9 mouse cellular contexts compared by ENCODE assay signal in the genomic region with DNA sequence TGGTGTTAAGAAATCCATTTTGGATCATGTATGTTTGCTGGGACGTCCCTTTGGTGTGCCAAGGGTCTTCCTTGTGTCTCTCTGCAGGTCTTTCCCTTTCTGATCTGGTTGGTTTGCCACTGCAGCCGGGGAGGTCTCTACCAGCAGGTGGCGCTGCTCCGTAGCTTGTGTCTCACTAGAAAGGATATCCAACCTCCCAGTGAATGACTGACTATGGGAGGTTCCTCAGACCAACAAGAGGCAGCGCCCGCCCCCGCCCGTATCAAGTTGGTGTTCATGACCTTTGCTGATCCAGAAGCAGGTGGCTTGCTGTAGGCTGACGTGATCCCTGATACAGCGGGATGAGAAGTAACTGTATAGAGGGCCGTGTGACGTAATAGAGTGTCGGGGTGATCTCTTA. TPM values are rescaled to one million over a fixed set of nuclear protein-coding genes. Genes with fewer than 3 reads are reported as not detected.
DNase-seq lines count a peak whose midpoint lies in the region; ATAC-seq lines count a peak whose summit lies in the region.
"Had no signal": no experiment of that assay in that cellular context is flagged by ENCODE, and none has a peak within 500 bp of the region (broad histone marks: within the 10 kb centered on the region; RNA-seq: fewer than 3 reads in every experiment).

No protein-coding gene starts in this region.

- no peak overlapping the region for H3K4me3 ChIP-seq in forebrain, embryonic 13.5 days
- no peak overlapping the region for H3K4me3 ChIP-seq in hindbrain, embryonic 11.5 days (ENCODE audit: low read depth, low read length)
- H3K4me3 ChIP-seq: limb, embryonic 12.5 days had no signal

- ATAC-seq in forebrain, embryonic 13.5 days = peak; percentile 53; the same call in 1 of the 2 replicates
- no peak for ATAC-seq in hindbrain, embryonic 11.5 days (ENCODE audit: low FRiP score)

- 0 out of 2 replicates have a peak, but pooled peaks cover 4% of the 10 kb centered on the region for H3K9me3 ChIP-seq in forebrain, embryonic 13.5 days (replicated peaks)
- no peaks in the 10 kb centered on the region for H3K9me3 ChIP-seq in hindbrain, embryonic 11.5 days (ENCODE audit: control insufficient read depth, low read length)

- no peaks in the 10 kb centered on the region for H3K4me1 ChIP-seq in forebrain, embryonic 13.5 days
- no peaks in the 10 kb centered on the region for H3K4me1 ChIP-seq in hindbrain, embryonic 11.5 days (replicated peaks; ENCODE audit: control insufficient read depth, insufficient read depth, low read length)
- H3K4me1 ChIP-seq: limb, embryonic 12.5 days had no signal

- no peak overlapping the region for H3K9ac ChIP-seq in forebrain, embryonic 13.5 days
- no peak overlapping the region for H3K9ac ChIP-seq in hindbrain, embryonic 11.5 days (ENCODE audit: low read depth, low read length)
- H3K9ac ChIP-seq: limb, embryonic 12.5 days had no signal

- no peak overlapping the region for H3K27ac ChIP-seq in forebrain, embryonic 13.5 days
- H3K27ac ChIP-seq in hindbrain, embryonic 11.5 days (ENCODE audit: low read depth, low read length) = no peak overlapping the region
- H3K27ac ChIP-seq: limb, embryonic 12.5 days had no signal

- no peaks in the 10 kb centered on the region for H3K36me3 ChIP-seq in forebrain, embryonic 13.5 days (ENCODE audit: poor library complexity, severe bottlenecking)
- H3K36me3 ChIP-seq in hindbrain, embryonic 11.5 days (ENCODE audit: control insufficient read depth, insufficient read depth, low read length) = no peaks in the 10 kb centered on the region
- H3K36me3 ChIP-seq: limb, embryonic 12.5 days had no signal

- peak overlapping the region; percentile 30; the same call in 1 of the 2 replicates for H3K4me2 ChIP-seq in forebrain, embryonic 13.5 days
- H3K4me2 ChIP-seq in hindbrain, embryonic 11.5 days (replicated peaks; ENCODE audit: low read depth, low read length) = no peak overlapping the region
- H3K4me2 ChIP-seq: limb, embryonic 12.5 days had no signal

- H3K27me3 ChIP-seq in forebrain, embryonic 13.5 days = no peaks in the 10 kb centered on the region
- H3K27me3 ChIP-seq in hindbrain, embryonic 11.5 days (ENCODE audit: control insufficient read depth, insufficient read depth, low read length) = no peaks in the 10 kb centered on the region
- H3K27me3 ChIP-seq: limb, embryonic 12.5 days had no signal

- peak; percentile 58 for DNase-seq in MN1 (ENCODE audit: low spot score)
- peak; percentile 42 for DNase-seq in c-Kit-positive CD71-positive TER-119-negative erythroid progenitor cells, embryonic 14.5 days (ENCODE audit: low read depth)
- peak; percentile 92 for DNase-seq in hindbrain, embryonic 11.5 days (ENCODE audit: low spot score)
- peak; percentile 82 for DNase-seq in layer of hippocampus, adult 9-10 months (ENCODE audit: low spot score)
- DNase-seq in lung, postnatal 14 days = peak; percentile 79
- DNase-seq in right cerebral cortex, adult 2 months (ENCODE audit: low spot score in 2 of 2) = peak; percentile 88 to 90
- peak; percentile 29 to 80 for DNase-seq in urinary bladder, postnatal 4 days (ENCODE audit: low spot score in 2 of 2)

- WGBS in forebrain, embryonic 13.5 days = 20% methylated on average over 13 of the region's 13 CpGs
- WGBS in hindbrain, embryonic 11.5 days = 25% methylated on average over 13 of the region's 13 CpGs

RNA-seq across cellular contexts. Expression of a gene that starts 28.0 kb away (rescaled TPM):
- polyA plus RNA-seq in forebrain, embryonic 13.5 days (2015; fragmentation: Nextera tagmentation; extraction: Ambion mirVana) = not detected in 2 replicates
- polyA plus RNA-seq in hindbrain, embryonic 11.5 days (2014; fragmentation: Nextera tagmentation; extraction: Ambion mirVana) = not detected in 2 replicates
- polyA plus RNA-seq: limb, embryonic 12.5 days had no signal

RNA-seq across cellular contexts. Expression of a gene that starts 29.5 kb away (rescaled TPM):
- not detected in 2 replicates for polyA plus RNA-seq in forebrain, embryonic 13.5 days (2015; fragmentation: Nextera tagmentation; extraction: Ambion mirVana)
- polyA plus RNA-seq in hindbrain, embryonic 11.5 days (2014; fragmentation: Nextera tagmentation; extraction: Ambion mirVana) = not detected in 2 replicates
- polyA plus RNA-seq: limb, embryonic 12.5 days had no signal

RNA-seq across cellular contexts. Expression of a gene that starts 37.5 kb away (rescaled TPM):
- polyA plus RNA-seq in forebrain, embryonic 13.5 days (2015; fragmentation: Nextera tagmentation; extraction: Ambion mirVana) = 49.9 and 60.7 TPM in 2 replicates
- 27.5 and 38.2 TPM in 2 replicates for polyA plus RNA-seq in hindbrain, embryonic 11.5 days (2014; fragmentation: Nextera tagmentation; extraction: Ambion mirVana)

RNA-seq across cellular contexts. Expression of a gene that starts 51.0 kb away (rescaled TPM):
- 17.7 and 19.9 TPM in 2 replicates for polyA plus RNA-seq in forebrain, embryonic 13.5 days (2015; fragmentation: Nextera tagmentation; extraction: Ambion mirVana)
- 10.1 and 11.4 TPM in 2 replicates for polyA plus RNA-seq in hindbrain, embryonic 11.5 days (2014; fragmentation: Nextera tagmentation; extraction: Ambion mirVana)

Comparison
In these comparisons a context has a peak if more than half of its experiments do, and no peak if none do; other contexts are left out.
1. DNase-seq: peak in every context shown above with its lines; median percentile 92 in hindbrain, embryonic 11.5 days; 89 in right cerebral cortex, adult 2 months; 82 in layer of hippocampus, adult 9-10 months; 79 in lung, postnatal 14 days; 58 in MN1; 54 in urinary bladder, postnatal 4 days; 42 in c-Kit-positive CD71-positive TER-119-negative erythroid progenitor cells, embryonic 14.5 days.